Mouse (Mus musculus) kidney, adult 9 months (tissue): Measurements from ENCODE around the gene Atp5l.
A peak's percentile ranks its signal among the peaks of the same experiment; 100 is the strongest.

Experiments used
- DNase-seq: peaks from one replicate; pipeline ENCODE4 v3.0.0; 2022

Atp5l gene

GRCm38 (mm10) chr9:44891210-44891609, 29.3 kb downstream of the Atp5l start:
- DNase-seq = no peak

- no peak for DNase-seq
Measured at GRCm38 (mm10) chr9:44890122-44890521, 30.4 kb downstream of the Atp5l start.

- no peak for DNase-seq
Measured at GRCm38 (mm10) chr9:44888114-44888624, 32.4 kb downstream of the Atp5l start.

- DNase-seq = no peak
Measured at GRCm38 (mm10) chr9:44882981-44883569, 37.5 kb downstream of the Atp5l start.

GRCm38 (mm10) chr9:44882436-44882980, 38.0 kb downstream of the Atp5l start:
- DNase-seq = peak; percentile 53

GRCm38 (mm10) chr9:44881941-44882435, 38.6 kb downstream of the Atp5l start:
- peak; percentile 76 for DNase-seq

- peak; percentile 98 for DNase-seq
Measured at GRCm38 (mm10) chr9:44881221-44881871, 39.2 kb downstream of the Atp5l start, which contains the start of gene Kmt2a. Kmt2a (minus strand) TSS chr9:44881296.

GRCm38 (mm10) chr9:44880309-44881081, 40.0 kb downstream of the Atp5l start:
- DNase-seq = peak; percentile 20

GRCm38 (mm10) chr9:44879694-44880271, 40.8 kb downstream of the Atp5l start:
- no peak for DNase-seq

- DNase-seq = no peak
Measured at GRCm38 (mm10) chr9:44878776-44879500, 41.6 kb downstream of the Atp5l start.

GRCm38 (mm10) chr9:44877686-44878085, 42.9 kb downstream of the Atp5l start:
- no peak for DNase-seq

- DNase-seq = peak; percentile 29
Measured at GRCm38 (mm10) chr9:44875476-44875875, 45.1 kb downstream of the Atp5l start.

GRCm38 (mm10) chr9:44874198-44874597, 46.3 kb downstream of the Atp5l start:
- DNase-seq = no peak

GRCm38 (mm10) chr9:44873665-44874064, 46.9 kb downstream of the Atp5l start:
- DNase-seq = no peak

GRCm38 (mm10) chr9:44868336-44869094, 52.0 kb downstream of the Atp5l start:
- DNase-seq = no peak

GRCm38 (mm10) chr9:44867664-44868063, 52.9 kb downstream of the Atp5l start:
- DNase-seq = no peak

GRCm38 (mm10) chr9:44866501-44867240, 53.9 kb downstream of the Atp5l start:
- DNase-seq = peak; percentile 38
